Mouse (Mus musculus): Measurements from ENCODE around the gene Ptchd4. TPM values are rescaled to one million over a fixed set of nuclear protein-coding genes. Genes with fewer than 3 reads are reported as not detected.

Ptchd4 gene
- polyA plus RNA-seq, 1 experiment = 2.1 TPM

DNA sequence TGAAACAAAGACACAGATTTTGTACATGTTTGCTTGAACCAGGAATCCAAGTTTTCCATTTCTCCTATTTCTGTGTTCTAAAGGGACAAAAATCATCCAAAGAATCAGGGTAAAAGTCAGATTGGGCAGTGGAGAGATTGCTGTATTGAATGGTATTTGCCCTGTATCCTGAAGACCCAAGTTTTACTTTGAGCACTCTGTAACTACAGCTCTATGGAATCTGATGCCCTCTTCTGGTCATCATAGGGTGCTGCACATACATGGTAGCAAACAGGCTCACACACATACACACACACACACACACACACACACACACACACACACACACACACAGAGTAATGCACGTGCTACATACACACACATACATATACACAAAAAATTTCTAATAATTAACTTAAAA, 8.7 kb upstream of the Ptchd4 start:
- no peak overlapping the region for H3K27ac ChIP-seq (ENCODE audit: insufficient read depth, low read length)

GRCm38 (mm10) chr17:42310136-42310535, 5.6 kb upstream of the Ptchd4 start:
- TF ChIP-seq POLR2A (IDR thresholded peaks at IDR 0.05; ENCODE audit: extremely low read depth, insufficient read depth, low read length) (no peak), CTCF (IDR thresholded peaks at IDR 0.05; ENCODE audit: extremely low read depth, insufficient read depth, low read length) (no peak)
- Histone ChIP-seq H3K27ac (ENCODE audit: insufficient read depth, low read length) (no peak overlapping the region), H3K4me1 (ENCODE audit: control insufficient read depth, insufficient read depth, low read length) (no peaks in the 10 kb centered on the region), H3K4me3 (ENCODE audit: insufficient read depth, low read length) (no peak overlapping the region)

More for the DNA sequence above, 8.7 kb upstream of the Ptchd4 start:
- H3K4me3 ChIP-seq (ENCODE audit: insufficient read depth, low read length) = no peak overlapping the region
- TF ChIP-seq POLR2A (IDR thresholded peaks at IDR 0.05; ENCODE audit: extremely low read depth, insufficient read depth, low read length) (no peak), CTCF (IDR thresholded peaks at IDR 0.05; ENCODE audit: extremely low read depth, insufficient read depth, low read length) (no peak)
- H3K4me1 ChIP-seq (ENCODE audit: control insufficient read depth, insufficient read depth, low read length) = no peaks in the 10 kb centered on the region

GRCm38 (mm10) chr17:42316612-42316982, 850 bp downstream of the Ptchd4 start:
- no peak for TF ChIP-seq CTCF (IDR thresholded peaks at IDR 0.05; ENCODE audit: extremely low read depth, insufficient read depth, low read length)

DNA sequence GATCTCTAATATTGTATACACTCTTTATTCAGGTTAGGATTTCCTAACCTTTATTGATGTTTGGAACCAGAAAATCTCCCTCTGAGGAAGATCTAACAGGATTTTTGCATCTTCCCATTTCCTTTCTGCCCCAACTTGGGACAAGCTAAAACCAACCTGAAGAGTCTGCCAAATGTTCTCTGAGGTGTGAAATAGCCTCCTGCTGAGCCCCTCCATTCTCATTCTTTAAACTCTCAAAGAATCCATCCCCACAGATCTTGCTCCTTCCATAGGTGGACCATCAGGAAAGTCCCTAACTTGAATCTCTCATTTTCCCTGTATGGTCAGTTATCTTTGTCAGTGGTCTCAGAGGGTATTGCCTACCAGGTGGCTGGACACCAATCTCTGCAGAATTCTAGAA, 20.0 kb downstream of the Ptchd4 start:
- no peak for TF ChIP-seq POLR2A (IDR thresholded peaks at IDR 0.05; ENCODE audit: extremely low read depth, insufficient read depth, low read length)
- no peak for TF ChIP-seq CTCF (IDR thresholded peaks at IDR 0.05; ENCODE audit: extremely low read depth, insufficient read depth, low read length)

More at GRCm38 (mm10) chr17:42316612-42316982, 850 bp downstream of the Ptchd4 start:
- H3K4me3 ChIP-seq (ENCODE audit: insufficient read depth, low read length) = peak overlapping the region; percentile 56
- peaks cover 2% of the 10 kb centered on the region; the same call in 1 of the 2 replicates for H3K4me1 ChIP-seq (ENCODE audit: control insufficient read depth, insufficient read depth, low read length)
- 0 out of 2 replicates have a peak overlapping the region, but pooled peaks have one; percentile 17 for H3K27ac ChIP-seq (ENCODE audit: insufficient read depth, low read length)

DNA sequence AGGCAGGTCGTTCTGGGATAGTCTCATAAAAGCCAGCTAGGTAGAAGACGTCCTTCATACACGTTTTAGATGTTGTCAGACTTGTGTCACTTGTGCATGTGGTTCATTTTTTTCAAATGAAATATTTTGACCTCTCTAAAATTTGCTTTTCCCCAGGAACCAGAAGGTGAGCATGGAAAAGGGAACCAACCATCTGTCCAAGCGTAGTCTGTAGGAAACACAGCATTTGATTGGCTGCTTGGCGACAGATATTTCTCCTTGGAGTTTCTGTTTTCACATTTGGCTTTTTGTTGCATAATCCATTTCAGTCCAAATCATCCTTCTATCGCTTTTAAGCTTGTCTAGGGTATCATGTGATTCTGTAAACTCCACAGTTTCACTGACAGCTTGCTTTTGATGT, 20.8 kb downstream of the Ptchd4 start:
- TF ChIP-seq POLR2A (IDR thresholded peaks at IDR 0.05; ENCODE audit: extremely low read depth, insufficient read depth, low read length) (no peak), CTCF (IDR thresholded peaks at IDR 0.05; ENCODE audit: extremely low read depth, insufficient read depth, low read length) (no peak)
- Histone ChIP-seq H3K4me3 (ENCODE audit: insufficient read depth, low read length) (no peak overlapping the region), H3K27ac (ENCODE audit: insufficient read depth, low read length) (no peak overlapping the region), H3K4me1 (ENCODE audit: control insufficient read depth, insufficient read depth, low read length) (no peaks in the 10 kb centered on the region; the same call in 1 of the 2 replicates)

More for the DNA sequence above, 20.0 kb downstream of the Ptchd4 start:
- no peak overlapping the region for H3K4me3 ChIP-seq (ENCODE audit: insufficient read depth, low read length)
- no peaks in the 10 kb centered on the region; the same call in 1 of the 2 replicates for H3K4me1 ChIP-seq (ENCODE audit: control insufficient read depth, insufficient read depth, low read length)
- no peak overlapping the region for H3K27ac ChIP-seq (ENCODE audit: insufficient read depth, low read length)

DNA sequence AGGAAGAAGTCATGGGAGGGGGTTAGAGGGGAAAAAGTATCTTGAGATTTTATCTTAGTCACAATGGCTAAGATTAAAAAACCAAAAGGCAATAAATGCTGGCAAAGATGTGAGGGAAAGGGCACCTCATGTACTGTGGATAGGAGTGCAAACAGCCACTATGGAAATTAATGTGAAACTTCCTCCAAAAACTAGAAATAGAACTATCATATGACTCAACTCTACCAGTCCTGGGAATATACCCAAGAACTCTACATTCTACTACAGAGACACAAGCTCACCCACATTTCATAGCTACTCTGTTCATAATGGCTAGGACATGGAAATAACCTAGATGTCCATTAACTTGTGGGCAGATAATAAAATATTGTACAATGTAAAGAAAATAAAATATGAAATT, 30.3 kb downstream of the Ptchd4 start:
- TF ChIP-seq POLR2A (IDR thresholded peaks at IDR 0.05; ENCODE audit: extremely low read depth, insufficient read depth, low read length) = no peak
- no peak for TF ChIP-seq CTCF (IDR thresholded peaks at IDR 0.05; ENCODE audit: extremely low read depth, insufficient read depth, low read length)
- no peak overlapping the region for H3K4me3 ChIP-seq (ENCODE audit: insufficient read depth, low read length)
- H3K4me1 ChIP-seq (ENCODE audit: control insufficient read depth, insufficient read depth, low read length) = no peaks in the 10 kb centered on the region
- no peak overlapping the region for H3K27ac ChIP-seq (ENCODE audit: insufficient read depth, low read length)

- no peak overlapping the region for H3K4me3 ChIP-seq (ENCODE audit: insufficient read depth, low read length)
- peaks cover 3% of the 10 kb centered on the region; the same call in 1 of the 2 replicates for H3K4me1 ChIP-seq (ENCODE audit: control insufficient read depth, insufficient read depth, low read length)
- 0 out of 2 replicates have a peak overlapping the region, but pooled peaks have one; percentile 29 for H3K27ac ChIP-seq (ENCODE audit: insufficient read depth, low read length)
- TF ChIP-seq CTCF (IDR thresholded peaks at IDR 0.05; ENCODE audit: extremely low read depth, insufficient read depth, low read length) (no peak), POLR2A (IDR thresholded peaks at IDR 0.05; ENCODE audit: extremely low read depth, insufficient read depth, low read length) (no peak)
Measured at GRCm38 (mm10) chr17:42358481-42358880, 42.7 kb downstream of the Ptchd4 start.

DNA sequence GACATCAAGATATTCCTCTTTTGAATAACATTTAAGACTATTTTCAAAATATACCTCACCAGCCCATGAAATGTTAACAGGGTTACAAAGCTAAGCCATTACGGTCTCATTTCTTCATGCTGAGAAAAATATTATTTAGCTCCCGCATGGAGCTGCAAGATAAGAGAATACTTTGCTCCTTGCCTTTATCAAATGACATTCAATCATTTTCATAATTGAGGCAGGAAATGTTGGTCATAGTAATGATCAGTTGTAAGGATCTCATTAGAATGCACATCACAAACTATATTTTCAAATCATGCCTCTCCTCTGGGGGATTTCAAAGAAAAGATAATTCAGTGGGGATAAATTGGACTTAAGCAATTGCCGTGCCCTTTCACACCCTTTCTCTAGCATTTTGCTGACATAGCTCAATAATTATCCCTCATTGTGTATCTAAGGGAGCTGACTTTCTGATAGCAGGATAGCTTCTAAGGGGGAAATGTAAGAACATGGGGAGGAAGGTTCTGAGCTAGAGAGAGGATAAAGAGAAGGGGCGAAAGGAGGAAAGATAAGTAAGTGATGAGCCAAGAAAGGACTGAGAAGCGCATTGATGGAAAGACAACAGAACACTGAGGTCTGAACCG, 47.5 kb downstream of the Ptchd4 start:
- H3K4me3 ChIP-seq (ENCODE audit: insufficient read depth, low read length) = no peak overlapping the region
- H3K27ac ChIP-seq (ENCODE audit: insufficient read depth, low read length) = no peak overlapping the region
- TF ChIP-seq CTCF (IDR thresholded peaks at IDR 0.05; ENCODE audit: extremely low read depth, insufficient read depth, low read length) = no peak
- peaks cover 2% of the 10 kb centered on the region; the same call in 1 of the 2 replicates for H3K4me1 ChIP-seq (ENCODE audit: control insufficient read depth, insufficient read depth, low read length)

- Histone ChIP-seq H3K4me3 (ENCODE audit: insufficient read depth, low read length) (no peak overlapping the region), H3K27ac (ENCODE audit: insufficient read depth, low read length) (no peak overlapping the region), H3K4me1 (ENCODE audit: control insufficient read depth, insufficient read depth, low read length) (no peaks in the 10 kb centered on the region)
- TF ChIP-seq POLR2A (IDR thresholded peaks at IDR 0.05; ENCODE audit: extremely low read depth, insufficient read depth, low read length) = no peak
- no peak for TF ChIP-seq CTCF (IDR thresholded peaks at IDR 0.05; ENCODE audit: extremely low read depth, insufficient read depth, low read length)
Measured at GRCm38 (mm10) chr17:42364716-42365115, 49.0 kb downstream of the Ptchd4 start.

DNA sequence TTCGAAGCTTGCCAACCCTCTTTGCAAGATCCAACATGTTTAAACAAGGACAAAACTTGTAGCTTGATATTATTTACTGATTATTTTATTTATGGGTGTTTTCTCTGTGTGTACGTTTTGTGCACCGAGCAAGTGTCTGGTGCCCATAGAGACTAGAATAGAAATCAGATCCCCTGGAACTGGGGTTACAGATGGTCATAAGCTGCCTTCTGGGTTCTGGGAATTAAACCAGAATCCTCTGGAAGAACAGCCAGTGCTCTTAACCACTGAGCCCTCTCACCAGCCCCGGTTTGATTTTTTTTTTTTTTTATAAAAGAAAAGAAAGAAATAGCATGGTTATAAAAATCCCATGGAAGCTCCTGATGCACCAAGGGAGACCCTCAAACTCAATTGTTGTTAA, 59.1 kb downstream of the Ptchd4 start:
- H3K27ac ChIP-seq (ENCODE audit: insufficient read depth, low read length) = no peak overlapping the region
- TF ChIP-seq POLR2A (IDR thresholded peaks at IDR 0.05; ENCODE audit: extremely low read depth, insufficient read depth, low read length) (no peak), CTCF (IDR thresholded peaks at IDR 0.05; ENCODE audit: extremely low read depth, insufficient read depth, low read length) (no peak)
- no peaks in the 10 kb centered on the region for H3K4me1 ChIP-seq (ENCODE audit: control insufficient read depth, insufficient read depth, low read length)
- H3K4me3 ChIP-seq (ENCODE audit: insufficient read depth, low read length) = no peak overlapping the region
